Mouse (Mus musculus) brain, embryonic 14.5 days (tissue): ENCODE measurements at regions not wholly inside any gene's neighbourhood (a gene's known extent, or its start where the extent isn't known, plus 50 kb on each side); places are given as distances from the start of the nearest gene placed in this dataset.

Source experiments
- CTCF ChIP-seq: fragments of 200-500 bp; IDR thresholded peaks from 2 replicates; pipeline ENCODE4 v1.5.1; 2012; ENCODE audit warnings: inconsistent platforms, mild to moderate bottlenecking, moderate library complexity, borderline replicate concordance; ENCODE audit not compliant: insufficient read depth, insufficient read length; ENCODE audit errors: extremely low read depth
- POLR2A ChIP-seq: fragments of 200-500 bp; IDR thresholded peaks from 2 replicates; pipeline ENCODE4 v1.6.1; 2012; ENCODE audit warnings: mild to moderate bottlenecking, inconsistent platforms, borderline replicate concordance; ENCODE audit not compliant: poor library complexity, insufficient read depth, insufficient read length, severe bottlenecking; ENCODE audit errors: extremely low read depth

GRCm38 (mm10) chr6:120590191-120590590 is 59.1 kb upstream of the Hdhd5 start:
- no peak for TF ChIP-seq POLR2A
- TF ChIP-seq CTCF = no peak
